Mouse (Mus musculus): ENCODE results near the gene Gfy. TPM values are rescaled to one million over a fixed set of nuclear protein-coding genes. Genes with fewer than 3 reads are reported as not detected.

The Gfy gene
- total and polyA plus RNA-seq, 2 experiments from 2014 or later = not detected

GRCm38 (mm10) chr7:45147267-45147666 is 32.1 kb downstream of the Gfy start:
- H3K4me2 ChIP-seq (ENCODE audit: low read depth, low read length) = no peak overlapping the region
- H3K4me3 ChIP-seq (ENCODE audit: low read length) = no peak overlapping the region
- ATAC-seq (no peak), DNase-seq (ENCODE audit: low spot score) (no peak)
- no peaks in the 10 kb centered on the region for H3K9me3 ChIP-seq (ENCODE audit: low read length)
- H3K36me3 ChIP-seq (ENCODE audit: insufficient read depth, low read length) = no peaks in the 10 kb centered on the region; the same call in 1 of the 2 replicates
- 91% methylated on average over 11 of the region's 11 CpGs for WGBS
- no peaks in the 10 kb centered on the region for H3K27me3 ChIP-seq (ENCODE audit: insufficient read depth, low read length)
- H3K4me1 ChIP-seq (ENCODE audit: insufficient read depth, low read length) = no peaks in the 10 kb centered on the region
- no peak overlapping the region for H3K27ac ChIP-seq
- no peak overlapping the region for H3K9ac ChIP-seq (replicated peaks; ENCODE audit: low read length)
- no peak for TF ChIP-seq CTCF (IDR thresholded peaks at IDR 0.05; ENCODE audit: low read depth)

- no peak for ATAC-seq
- Histone ChIP-seq H3K27ac (no peak overlapping the region), H3K27me3 (ENCODE audit: insufficient read depth, low read length) (no peaks in the 10 kb centered on the region), H3K9ac (replicated peaks; ENCODE audit: low read length) (no peak overlapping the region), H3K4me2 (ENCODE audit: low read depth, low read length) (no peak overlapping the region), H3K4me3 (ENCODE audit: low read length) (no peak overlapping the region), H3K9me3 (ENCODE audit: low read length) (no peaks in the 10 kb centered on the region), H3K36me3 (ENCODE audit: insufficient read depth, low read length) (no peaks in the 10 kb centered on the region; the same call in 1 of the 2 replicates), H3K4me1 (ENCODE audit: insufficient read depth, low read length) (no peaks in the 10 kb centered on the region)
- no peak for TF ChIP-seq CTCF (IDR thresholded peaks at IDR 0.05; ENCODE audit: low read depth)
- 93% methylated on average over 8 of the region's 8 CpGs for WGBS
- DNase-seq (ENCODE audit: low spot score) = no peak
These were observed 33.9 kb downstream of the Gfy start for GRCm38 (mm10) chr7:45145460-45145859.

GRCm38 (mm10) chr7:45144368-45145174 is 34.8 kb downstream of the Gfy start:
- TF ChIP-seq CTCF (IDR thresholded peaks at IDR 0.05; ENCODE audit: low read depth) = no peak
- no peaks in the 10 kb centered on the region for H3K9me3 ChIP-seq (ENCODE audit: low read length)
- no peaks in the 10 kb centered on the region for H3K4me1 ChIP-seq (ENCODE audit: insufficient read depth, low read length)
- 91% methylated on average over 13 of the region's 13 CpGs for WGBS
- no peak overlapping the region for H3K4me3 ChIP-seq (ENCODE audit: low read length)
- no peaks in the 10 kb centered on the region; the same call in 1 of the 2 replicates for H3K36me3 ChIP-seq (ENCODE audit: insufficient read depth, low read length)
- H3K27me3 ChIP-seq (ENCODE audit: insufficient read depth, low read length) = no peaks in the 10 kb centered on the region
- ATAC-seq = no peak
- H3K27ac ChIP-seq = no peak overlapping the region
- H3K4me2 ChIP-seq (ENCODE audit: low read depth, low read length) = no peak overlapping the region
- no peak overlapping the region for H3K9ac ChIP-seq (replicated peaks; ENCODE audit: low read length)
- no peak for DNase-seq (ENCODE audit: low spot score)

- no peak for DNase-seq (ENCODE audit: low spot score)
- H3K4me2 ChIP-seq (ENCODE audit: low read depth, low read length) = no peak overlapping the region
- no peaks in the 10 kb centered on the region for H3K4me1 ChIP-seq (ENCODE audit: insufficient read depth, low read length)
- 90% methylated on average over 5 of the region's 5 CpGs for WGBS
- H3K9me3 ChIP-seq (ENCODE audit: low read length) = no peaks in the 10 kb centered on the region
- H3K27me3 ChIP-seq (ENCODE audit: insufficient read depth, low read length) = no peaks in the 10 kb centered on the region
- ATAC-seq = no peak
- TF ChIP-seq CTCF (IDR thresholded peaks at IDR 0.05; ENCODE audit: low read depth) = no peak
- H3K4me3 ChIP-seq (ENCODE audit: low read length) = no peak overlapping the region
- no peak overlapping the region for H3K27ac ChIP-seq
- no peaks in the 10 kb centered on the region; the same call in 1 of the 2 replicates for H3K36me3 ChIP-seq (ENCODE audit: insufficient read depth, low read length)
- H3K9ac ChIP-seq (replicated peaks; ENCODE audit: low read length) = no peak overlapping the region
These were observed 37.5 kb downstream of the Gfy start for GRCm38 (mm10) chr7:45141914-45142313.

GRCm38 (mm10) chr7:45141319-45141718 is 38.0 kb downstream of the Gfy start:
- Histone ChIP-seq H3K9ac (replicated peaks; ENCODE audit: low read length) (no peak overlapping the region), H3K36me3 (ENCODE audit: insufficient read depth, low read length) (no peaks in the 10 kb centered on the region; the same call in 1 of the 2 replicates), H3K9me3 (ENCODE audit: low read length) (no peaks in the 10 kb centered on the region), H3K4me2 (ENCODE audit: low read depth, low read length) (no peak overlapping the region), H3K4me3 (ENCODE audit: low read length) (no peak overlapping the region), H3K4me1 (ENCODE audit: insufficient read depth, low read length) (no peaks in the 10 kb centered on the region), H3K27me3 (ENCODE audit: insufficient read depth, low read length) (no peaks in the 10 kb centered on the region), H3K27ac (no peak overlapping the region)
- 83% methylated on average over 3 of the region's 3 CpGs for WGBS
- DNase-seq (ENCODE audit: low spot score) (no peak), ATAC-seq (no peak)
- TF ChIP-seq CTCF (IDR thresholded peaks at IDR 0.05; ENCODE audit: low read depth) = no peak

- WGBS = 71% methylated on average over 8 of the region's 8 CpGs
- H3K4me1 ChIP-seq (ENCODE audit: insufficient read depth, low read length) = no peaks in the 10 kb centered on the region
- H3K27me3 ChIP-seq (ENCODE audit: insufficient read depth, low read length) = no peaks in the 10 kb centered on the region
- H3K4me2 ChIP-seq (ENCODE audit: low read depth, low read length) = no peak overlapping the region
- H3K4me3 ChIP-seq (ENCODE audit: low read length) = no peak overlapping the region
- no peaks in the 10 kb centered on the region for H3K9me3 ChIP-seq (ENCODE audit: low read length)
- no peak overlapping the region for H3K9ac ChIP-seq (replicated peaks; ENCODE audit: low read length)
- no peaks in the 10 kb centered on the region; the same call in 1 of the 2 replicates for H3K36me3 ChIP-seq (ENCODE audit: insufficient read depth, low read length)
- ATAC-seq (no peak), DNase-seq (ENCODE audit: low spot score) (peak; percentile 34)
- no peak for TF ChIP-seq CTCF (IDR thresholded peaks at IDR 0.05; ENCODE audit: low read depth)
- H3K27ac ChIP-seq = no peak overlapping the region
These were observed 39.3 kb downstream of the Gfy start for GRCm38 (mm10) chr7:45139904-45140723.
